Mouse (Mus musculus): ENCODE results near the gene Gpr180. TPM values are rescaled to one million over a fixed set of nuclear protein-coding genes. Genes with fewer than 3 reads are reported as not detected.
"Not testable (repeated sequence)": the region's sequence is repeated elsewhere in the genome, so short reads cannot be mapped to it uniquely, and the experiment has no call there.

Gene Gpr180
- polyA plus RNA-seq, 1 experiment from 2014 or later = 48.7 TPM

DNA sequence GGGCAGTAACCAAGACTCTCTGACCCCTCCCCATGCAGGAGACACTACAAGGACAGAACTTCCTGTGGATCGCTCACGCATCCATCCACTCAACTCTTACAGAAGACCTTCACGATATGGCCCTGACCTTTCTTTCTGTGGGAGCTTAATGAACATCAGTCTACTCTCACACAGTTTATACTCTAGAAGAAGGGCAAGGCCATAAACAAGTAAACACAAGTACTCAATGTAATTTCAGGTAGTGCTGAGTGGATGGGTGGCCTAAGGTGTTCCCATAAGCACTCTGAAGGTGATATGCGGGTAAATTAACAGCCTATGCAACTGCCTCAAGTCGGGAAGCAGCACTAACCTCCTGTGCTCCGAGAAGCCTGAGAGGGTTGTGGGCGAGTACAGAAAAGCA is 5.5 kb upstream of the Gpr180 start:
- H3K9me3 ChIP-seq (replicated peaks) = no peaks in the 10 kb centered on the region
- H3K4me2 ChIP-seq = peak overlapping the region; percentile 88
- ATAC-seq (ENCODE audit: low FRiP score) = no peak
- peak overlapping the region; percentile 67 for H3K4me3 ChIP-seq (replicated peaks)
- H3K36me3 ChIP-seq = peaks cover 12% of the 10 kb centered on the region
- WGBS = 84% methylated on average over 7 of the region's 7 CpGs
- 0 out of 2 replicates have a peak, but pooled peaks cover 3% of the 10 kb centered on the region for H3K27me3 ChIP-seq (replicated peaks)
- no peak overlapping the region for H3K27ac ChIP-seq (replicated peaks)
- peaks cover 21% of the 10 kb centered on the region for H3K4me1 ChIP-seq
- H3K9ac ChIP-seq (replicated peaks) = peak overlapping the region; percentile 70; the same call in 1 of the 2 replicates

- Histone ChIP-seq H3K4me2 (peak overlapping the region; percentile 88), H3K36me3 (peaks cover 6% of the 10 kb centered on the region), H3K9ac (replicated peaks) (peak overlapping the region; percentile 70), H3K4me3 (replicated peaks) (peak overlapping the region; percentile 67), H3K4me1 (peaks cover 23% of the 10 kb centered on the region), H3K9me3 (replicated peaks) (no peaks in the 10 kb centered on the region), H3K27me3 (replicated peaks) (0 out of 2 replicates have a peak, but pooled peaks cover 3% of the 10 kb centered on the region), H3K27ac (replicated peaks) (peak overlapping the region; percentile 74)
- ATAC-seq (ENCODE audit: low FRiP score) = peak; percentile 23; the same call in 1 of the 2 replicates
- 13% methylated on average over 21 of the region's 21 CpGs for WGBS
Measured at GRCm38 (mm10) chr14:118131931-118132641, 4.9 kb upstream of the Gpr180 start.

DNA sequence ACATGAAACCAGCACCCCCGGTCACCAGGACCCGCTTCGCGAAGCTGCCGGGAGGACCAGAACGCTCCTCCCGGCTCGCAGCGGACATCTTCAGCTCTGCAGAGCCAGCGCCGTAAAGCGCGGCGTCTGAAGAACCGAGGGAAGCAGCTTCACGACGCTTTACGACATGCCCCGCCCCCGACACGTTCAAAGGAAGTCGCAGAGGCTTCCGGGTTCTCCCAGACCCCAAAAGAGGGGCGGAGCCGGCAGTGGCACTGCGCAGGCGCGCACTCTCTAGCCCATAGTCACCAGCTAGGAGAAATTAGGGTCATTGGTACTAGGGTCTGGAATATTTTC is 4.3 kb upstream of the Gpr180 start, which contains the start of gene Tgds:
TSS of gene Tgds (minus strand) at position 114 of the 336 bp plus-strand sequence.
- Histone ChIP-seq H3K4me3 (replicated peaks) (peak within 1 kb of the TSS; percentile 67), H3K36me3 (peaks cover 1% of the 10 kb centered on the region; the same call in 1 of the 2 replicates), H3K4me1 (peaks cover 23% of the 10 kb centered on the region), H3K9me3 (replicated peaks) (no peaks in the 10 kb centered on the region), H3K27me3 (replicated peaks) (0 out of 2 replicates have a peak, but pooled peaks cover 3% of the 10 kb centered on the region), H3K4me2 (peak within 1 kb of the TSS; percentile 88), H3K9ac (replicated peaks) (peak within 1 kb of the TSS; percentile 70), H3K27ac (replicated peaks) (peak within 1 kb of the TSS; percentile 74)
- ATAC-seq (ENCODE audit: low FRiP score) = peak; percentile 84
- 0% methylated on average over 28 of the region's 28 CpGs for WGBS

GRCm38 (mm10) chr14:118137487-118137886 is 529 bp downstream of the Gpr180 start:
- ATAC-seq (ENCODE audit: low FRiP score) = peak; percentile 12
- Histone ChIP-seq H3K27ac (replicated peaks) (peak overlapping the region; percentile 86), H3K27me3 (replicated peaks) (0 out of 2 replicates have a peak, but pooled peaks cover 3% of the 10 kb centered on the region), H3K4me1 (peaks cover 23% of the 10 kb centered on the region), H3K9ac (replicated peaks) (peak overlapping the region; percentile 83), H3K4me2 (peak overlapping the region; percentile 71), H3K4me3 (replicated peaks) (peak overlapping the region; percentile 92), H3K9me3 (replicated peaks) (no peaks in the 10 kb centered on the region), H3K36me3 (peaks cover 14% of the 10 kb centered on the region)
- WGBS = under 1% methylated on average over 13 of the region's 13 CpGs

DNA sequence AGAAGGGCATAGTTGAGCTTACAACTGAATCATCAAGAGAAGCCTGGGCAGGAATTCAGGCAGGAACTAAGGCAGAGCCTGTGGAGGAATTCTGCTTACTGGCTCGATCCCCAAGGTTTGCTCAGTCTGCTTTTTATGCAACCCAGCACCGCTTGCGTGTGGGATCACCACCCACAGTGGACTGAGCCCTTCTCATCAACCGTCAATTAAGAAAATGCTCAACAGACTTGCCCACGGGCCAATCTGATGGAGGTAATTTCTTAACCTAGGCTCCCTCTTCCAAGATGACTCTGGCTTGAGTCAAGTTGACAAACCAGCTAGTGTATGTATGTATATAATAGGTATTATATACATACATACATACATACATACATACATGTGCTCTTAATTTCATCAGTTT is 5.3 kb downstream of the Gpr180 start:
- no peak for ATAC-seq (ENCODE audit: low FRiP score)

DNA sequence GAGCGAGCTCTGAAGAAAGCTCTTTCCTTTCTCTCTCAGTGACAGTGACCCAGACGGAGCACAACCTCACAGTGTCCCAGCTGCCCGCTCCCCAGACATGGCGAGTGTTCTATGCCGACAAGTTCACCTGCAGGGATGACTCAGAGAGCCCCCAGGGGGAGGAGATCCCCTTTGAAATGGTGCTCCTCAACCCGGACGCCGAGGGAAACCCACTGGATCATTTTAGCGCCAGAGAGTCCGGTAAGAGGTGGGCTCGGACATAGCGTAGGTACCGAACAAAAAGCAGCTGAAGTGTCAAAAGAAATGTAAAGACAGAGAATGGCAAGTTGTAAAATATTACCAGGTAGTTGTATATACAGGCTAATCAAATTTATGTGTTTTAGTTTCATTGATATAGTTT is 11.1 kb downstream of the Gpr180 start:
- 94% methylated on average over 13 of the region's 13 CpGs for WGBS
- H3K27ac ChIP-seq (replicated peaks) = no peak overlapping the region
- H3K9me3 ChIP-seq (replicated peaks) = no peaks in the 10 kb centered on the region
- H3K4me2 ChIP-seq = no peak overlapping the region
- H3K27me3 ChIP-seq (replicated peaks) = no peaks in the 10 kb centered on the region
- no peak overlapping the region for H3K9ac ChIP-seq (replicated peaks)
- ATAC-seq (ENCODE audit: low FRiP score) = no peak
- no peak overlapping the region for H3K4me3 ChIP-seq (replicated peaks)
- H3K4me1 ChIP-seq = no peaks in the 10 kb centered on the region
- peaks cover 13% of the 10 kb centered on the region for H3K36me3 ChIP-seq

More for the DNA sequence above, 5.3 kb downstream of the Gpr180 start:
- H3K27ac ChIP-seq (replicated peaks) = no peak overlapping the region
- no peak overlapping the region for H3K4me2 ChIP-seq
- WGBS = 96% methylated on average over 5 of the region's 5 CpGs
- H3K27me3 ChIP-seq (replicated peaks) = no peaks in the 10 kb centered on the region
- peaks cover 14% of the 10 kb centered on the region for H3K36me3 ChIP-seq
- no peak overlapping the region for H3K9ac ChIP-seq (replicated peaks)
- H3K4me1 ChIP-seq = peaks cover 11% of the 10 kb centered on the region
- no peak overlapping the region for H3K4me3 ChIP-seq (replicated peaks)
- H3K9me3 ChIP-seq (replicated peaks) = no peaks in the 10 kb centered on the region

GRCm38 (mm10) chr14:118148554-118148953 is 11.6 kb downstream of the Gpr180 start:
- H3K27me3 ChIP-seq (replicated peaks) = no peaks in the 10 kb centered on the region
- WGBS = 91% methylated on average over 10 of the region's 10 CpGs
- H3K36me3 ChIP-seq = peaks cover 17% of the 10 kb centered on the region
- H3K4me1 ChIP-seq = no peaks in the 10 kb centered on the region
- no peak for ATAC-seq (ENCODE audit: low FRiP score)
- no peak overlapping the region for H3K4me2 ChIP-seq
- H3K9me3 ChIP-seq (replicated peaks) = no peaks in the 10 kb centered on the region
- no peak overlapping the region for H3K27ac ChIP-seq (replicated peaks)
- no peak overlapping the region for H3K4me3 ChIP-seq (replicated peaks)
- H3K9ac ChIP-seq (replicated peaks) = no peak overlapping the region

- Histone ChIP-seq H3K4me1 (no peaks in the 10 kb centered on the region), H3K9me3 (replicated peaks) (no peaks in the 10 kb centered on the region), H3K4me2 (no peak overlapping the region), H3K9ac (replicated peaks) (no peak overlapping the region), H3K4me3 (replicated peaks) (no peak overlapping the region), H3K27ac (replicated peaks) (no peak overlapping the region), H3K36me3 (peaks cover 20% of the 10 kb centered on the region), H3K27me3 (replicated peaks) (no peaks in the 10 kb centered on the region)
- no peak for ATAC-seq (ENCODE audit: low FRiP score)
- WGBS = 89% methylated on average over 26 of the region's 26 CpGs
Measured at GRCm38 (mm10) chr14:118150656-118151551, 13.9 kb downstream of the Gpr180 start.

- Histone ChIP-seq H3K9ac (replicated peaks) (no peak overlapping the region), H3K27me3 (replicated peaks) (no peaks in the 10 kb centered on the region), H3K36me3 (peaks cover 23% of the 10 kb centered on the region), H3K27ac (replicated peaks) (no peak overlapping the region), H3K4me1 (no peaks in the 10 kb centered on the region), H3K4me3 (replicated peaks) (no peak overlapping the region), H3K4me2 (no peak overlapping the region), H3K9me3 (replicated peaks) (no peaks in the 10 kb centered on the region)
- 80% methylated on average over 5 of the region's 5 CpGs for WGBS
- ATAC-seq (ENCODE audit: low FRiP score) = no peak
Measured at GRCm38 (mm10) chr14:118151651-118152293, 14.8 kb downstream of the Gpr180 start.

DNA sequence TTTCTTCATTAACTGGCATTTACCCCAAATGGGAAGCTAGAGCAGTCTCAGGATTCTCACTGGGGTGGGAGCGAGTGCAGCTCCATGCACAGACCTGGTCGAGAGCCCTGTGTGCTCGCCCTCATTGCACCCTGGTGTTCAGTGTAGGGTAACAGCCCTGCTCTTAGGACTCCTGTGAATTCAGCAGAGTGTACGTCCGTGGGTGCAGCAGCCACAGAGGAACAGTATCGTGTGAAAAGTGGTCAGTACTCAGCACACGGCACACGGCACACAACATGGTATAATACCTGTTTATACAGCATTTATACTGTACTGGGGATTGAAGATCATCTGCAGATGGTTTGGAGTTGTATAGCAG is 15.3 kb downstream of the Gpr180 start:
- WGBS = 94% methylated on average over 8 of the region's 8 CpGs
- Histone ChIP-seq H3K9me3 (replicated peaks) (no peaks in the 10 kb centered on the region), H3K4me2 (no peak overlapping the region), H3K27ac (replicated peaks) (no peak overlapping the region), H3K36me3 (peaks cover 23% of the 10 kb centered on the region), H3K4me3 (replicated peaks) (no peak overlapping the region), H3K4me1 (no peaks in the 10 kb centered on the region), H3K9ac (replicated peaks) (no peak overlapping the region), H3K27me3 (replicated peaks) (no peaks in the 10 kb centered on the region)
- no peak for ATAC-seq (ENCODE audit: low FRiP score)

DNA sequence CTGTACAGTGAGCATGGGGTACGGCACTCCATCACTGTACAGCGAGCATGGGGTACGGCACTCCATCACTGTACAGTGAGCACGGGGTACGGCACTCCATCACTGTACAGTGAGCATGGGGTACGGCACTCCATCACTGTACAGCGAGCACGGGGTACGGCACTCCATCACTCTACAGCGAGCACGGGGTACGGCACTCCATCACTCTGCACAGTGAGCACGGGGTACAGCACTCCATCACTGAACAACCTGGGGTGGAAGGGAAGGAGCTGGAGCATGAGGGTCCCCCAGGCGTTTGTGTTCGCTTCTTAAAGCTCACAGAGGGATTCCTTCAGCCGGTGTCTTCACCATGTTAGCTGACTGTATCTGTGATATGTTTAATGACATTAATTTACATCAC is 19.1 kb downstream of the Gpr180 start:
- WGBS = 96% methylated on average over 16 of the region's 16 CpGs
- H3K4me1 ChIP-seq; ATAC-seq (ENCODE audit: low FRiP score); H3K4me2 ChIP-seq; H3K4me3 ChIP-seq (replicated peaks); H3K9me3 ChIP-seq (replicated peaks); H3K9ac ChIP-seq (replicated peaks); H3K27ac ChIP-seq (replicated peaks); H3K27me3 ChIP-seq (replicated peaks): not testable (repeated sequence)
- H3K36me3 ChIP-seq = peaks cover 38% of the 10 kb centered on the region

Data from neural tube, embryonic 15.5 days (tissue).